Comparison of ENCODE assay signal across 15 mouse cellular contexts in genomic region chr2:144348525-144348924, GRCm38 (mm10). TPM values are rescaled to one million over a fixed set of nuclear protein-coding genes. Genes with fewer than 3 reads are reported as not detected.
DNase-seq lines count a peak whose midpoint lies in the region; TF ChIP-seq lines count a peak whose summit lies in the region.
"Had no signal": no experiment of that assay in that cellular context is flagged by ENCODE, and none has a peak within 500 bp of the region (broad histone marks: within the 10 kb centered on the region; RNA-seq: fewer than 3 reads in every experiment).

No protein-coding gene starts in this region.

- H3K4me3 ChIP-seq in lung, adult 2 months (replicated peaks; ENCODE audit: extremely low read depth, low read depth, low read length): no peak overlapping the region
- no peak overlapping the region for H3K4me3 ChIP-seq in ES-E14 (ENCODE audit: insufficient read depth in 1 of 2, low read depth in 1 of 2, low read length in 2 of 2, poor library complexity in 1 of 2, severe bottlenecking in 1 of 2)

- TF ChIP-seq POLR2A in lung, adult 2 months (IDR thresholded peaks at IDR 0.05; ENCODE audit: borderline replicate concordance, extremely low read depth, low read depth, low read length): no peak

- H3K36me3 ChIP-seq in ES-E14 (ENCODE audit: control insufficient read depth, insufficient read depth, low read length, poor library complexity, severe bottlenecking): no peaks in the 10 kb centered on the region

- no peaks in the 10 kb centered on the region for H3K9me3 ChIP-seq in ES-E14 (ENCODE audit: control insufficient read depth, insufficient read depth, low read depth, low read length)

- H3K27ac ChIP-seq in ES-E14 (ENCODE audit: insufficient read depth, low read depth, low read length, poor library complexity, severe bottlenecking): no peak overlapping the region

- in situ Hi-C loops in ES-E14 (cut with MboI; ENCODE audit: low sequenced_read_pairs in 2 of 2, unreplicated experiment in 2 of 2): no loop called here

- whole genome bisulfite sequencing in lung, adult 2 months: 61% methylated on average over 3 of the region's 3 CpGs

- no peak for DNase-seq in lung, adult 2 months
- no peak for DNase-seq in lung, postnatal 4 days
- DNase-seq in ES-E14 (ENCODE audit: low read depth, low spot score): peak; percentile 31
- DNase-seq in ZHBTc4 (ENCODE audit: low read depth, low spot score): peak; percentile 74
- peak; percentile 14 for DNase-seq in naive thymus-derived CD4-positive, alpha-beta T cell, adult 2 months (ENCODE audit: low read depth)
- no peak for DNase-seq in frontal cortex, postnatal 10 days (ENCODE audit: low spot score in 2 of 2)
- DNase-seq in left cerebral cortex, adult 8-10 months (ENCODE audit: low spot score in 2 of 2): no peak
- DNase-seq: cerebellum, postnatal 14 days; kidney, adult 11 months; lung, postnatal 36 days; right cerebral cortex, postnatal 14 days had no signal

- no peak overlapping the region for H3K9ac ChIP-seq in ES-E14 (ENCODE audit: insufficient read depth, low read depth, low read length, poor library complexity, severe bottlenecking)

- peak; percentile 38 for TF ChIP-seq CTCF in lung, adult 2 months (IDR thresholded peaks at IDR 0.05; ENCODE audit: insufficient read depth, low read length)

- no peaks in the 10 kb centered on the region for H3K4me1 ChIP-seq in lung, adult 2 months (ENCODE audit: control insufficient read depth, insufficient read depth, low read length)
- no peaks in the 10 kb centered on the region for H3K4me1 ChIP-seq in ES-E14 (ENCODE audit: control insufficient read depth in 2 of 2, insufficient read depth in 2 of 2, low read length in 2 of 2, poor library complexity in 1 of 2)

TF ChIP-seq in ES-E14, 5 proteins besides CTCF, POLR2A, EP300 and RAD21:
- peak; percentile 43; the same call in 1 of the 2 replicates for TF ChIP-seq ZC3H11A (IDR thresholded peaks at IDR 0.05; ENCODE audit: borderline replicate concordance, low read depth, low read length)
- TF ChIP-seq ZNF384 (IDR thresholded peaks at IDR 0.05; ENCODE audit: low read depth, low read length): no peak

RNA-seq across cellular contexts. Expression of gene Ovol2, which starts 16.6 kb away (rescaled TPM):
- 6.7 and 7.4 TPM in 2 replicates for polyA plus RNA-seq in lung, adult 2 months (2012; rRNA removed)
- total RNA-seq in ES-E14 (2012; rRNA removed): 1.8 and 2.1 TPM in 2 replicates
- 10 to 100 TPM in 3 of 4 experiments, 1 to 10 TPM in 1; 9.8 to 12.3 (median 11.1) TPM for total RNA-seq in left cerebral cortex, adult 8-10 months (2022)
- total RNA-seq: heart, adult 8-10 months; hematopoietic stem cell, adult 5-6 weeks; neutrophil, adult 5-6 weeks had no signal
- polyA plus RNA-seq: activated CD4-positive, CD25-positive, alpha-beta regulatory T cell, adult 4 months had no signal

RNA-seq across cellular contexts. Expression of gene Kat14, which starts 20.3 kb away (rescaled TPM):
- polyA plus RNA-seq in lung, adult 2 months (2012; rRNA removed): 22.0 and 28.6 TPM in 2 replicates
- total RNA-seq in ES-E14 (2012; rRNA removed): 37.7 and 43.9 TPM in 2 replicates
- 10 to 100 TPM; 38.1 to 46.0 (median 42.2) TPM for total RNA-seq in left cerebral cortex, adult 8-10 months (2022)

RNA-seq across cellular contexts. Expression of gene Pet117, which starts 20.3 kb away (rescaled TPM):
- polyA plus RNA-seq in lung, adult 2 months (2012; rRNA removed): not detected in 2 replicates
- not detected in 2 replicates for total RNA-seq in ES-E14 (2012; rRNA removed)
- total RNA-seq in left cerebral cortex, adult 8-10 months (2022): 10 to 100 TPM in 2 of 4 experiments, 1 to 10 TPM in 2; 6.4 to 10.3 (median 9.2) TPM
- total RNA-seq: hematopoietic stem cell, adult 5-6 weeks; neutrophil, adult 5-6 weeks had no signal

Comparison
In these comparisons a context has a peak if more than half of its experiments do, and no peak if none do; other contexts are left out.
1. DNase-seq: peak in ES-E14 (single experiment), ZHBTc4 (single experiment) and naive thymus-derived CD4-positive, alpha-beta T cell, adult 2 months (single experiment); none in lung, adult 2 months (single experiment), lung, postnatal 4 days (0 of 2), frontal cortex, postnatal 10 days (0 of 2) and left cerebral cortex, adult 8-10 months (0 of 2).